In the genomic region with DNA sequence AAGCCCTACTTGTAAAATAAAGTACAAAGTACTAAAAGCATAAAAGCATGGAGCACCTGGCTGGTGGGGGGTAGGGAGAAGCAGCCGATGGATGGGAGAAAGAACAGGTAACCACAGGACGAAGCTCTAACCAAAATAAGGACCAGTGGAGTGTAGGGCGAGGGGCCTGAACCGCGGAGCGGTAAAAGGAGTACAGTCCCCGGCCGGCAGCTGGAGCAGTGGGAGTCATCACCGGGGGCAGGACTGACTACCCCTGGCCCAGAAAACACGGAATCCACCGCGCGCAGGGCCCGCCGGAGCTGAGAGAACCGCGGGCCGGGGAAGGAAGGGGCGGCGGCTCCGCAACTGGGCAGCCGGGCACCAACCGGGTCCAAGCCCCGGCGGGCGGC, we compare ENCODE assay signal across 8 mouse cellular contexts. TPM values are rescaled to one million over a fixed set of nuclear protein-coding genes. Genes with fewer than 3 reads are reported as not detected.
DNase-seq lines count a peak whose midpoint lies in the region; ATAC-seq and TF ChIP-seq lines count a peak whose summit lies in the region.

No protein-coding gene starts in this region.

- no peak for TF ChIP-seq CTCF in thymus, adult 2 months (IDR thresholded peaks at IDR 0.05; ENCODE audit: borderline replicate concordance, control insufficient read depth, extremely low read depth, insufficient read depth, low read length, poor library complexity)

- WGBS in thymus, adult 2 months = 0% methylated on average over 26 of the region's 26 CpGs
- under 1% methylated on average over 26 of the region's 26 CpGs for WGBS in limb, embryonic 13.5 days
- under 1% methylated on average over 26 of the region's 26 CpGs for WGBS in stomach, embryonic 15.5 days

- DNase-seq in embryo, embryonic 10 days (ENCODE audit: low spot score) = peak; percentile 31
- no peak for DNase-seq in embryo, embryonic 9.5 days (ENCODE audit: extremely low spot score)
- DNase-seq in thymus, adult 2 months = no peak
- no peak for DNase-seq in thymus, postnatal 14 days
- no peak for DNase-seq in cerebellum, postnatal 25 days
- DNase-seq in left cerebral cortex, postnatal 10 days (ENCODE audit: extremely low spot score in 1 of 2, low spot score in 2 of 2) = no peak

- no peak for TF ChIP-seq POLR2A in thymus, adult 2 months (IDR thresholded peaks at IDR 0.05; ENCODE audit: control insufficient read depth, extremely low read depth, insufficient read depth, low read length, poor library complexity)

- H3K27me3 ChIP-seq in thymus, adult 2 months (ENCODE audit: control insufficient read depth, insufficient read depth, low read length) = no peaks in the 10 kb centered on the region
- H3K27me3 ChIP-seq in limb, embryonic 13.5 days = no peaks in the 10 kb centered on the region
- no peaks in the 10 kb centered on the region for H3K27me3 ChIP-seq in stomach, embryonic 15.5 days (replicated peaks)

- H3K27ac ChIP-seq in thymus, adult 2 months (ENCODE audit: control insufficient read depth, insufficient read depth, low read length) = peak overlapping the region; percentile 35; the same call in 1 of the 2 replicates
- peak overlapping the region; percentile 94 for H3K27ac ChIP-seq in limb, embryonic 13.5 days
- H3K27ac ChIP-seq in stomach, embryonic 15.5 days = peak overlapping the region; percentile 98

- H3K9me3 ChIP-seq in limb, embryonic 13.5 days = no peaks in the 10 kb centered on the region
- no peaks in the 10 kb centered on the region for H3K9me3 ChIP-seq in stomach, embryonic 15.5 days

- peaks cover 8% of the 10 kb centered on the region; the same call in 1 of the 2 replicates for H3K36me3 ChIP-seq in thymus, adult 2 months (ENCODE audit: control insufficient read depth, insufficient read depth, low read length)
- H3K36me3 ChIP-seq in limb, embryonic 13.5 days = peaks cover 14% of the 10 kb centered on the region
- peaks cover 12% of the 10 kb centered on the region for H3K36me3 ChIP-seq in stomach, embryonic 15.5 days

- H3K4me1 ChIP-seq in thymus, adult 2 months (replicated peaks; ENCODE audit: control insufficient read depth, insufficient read depth, low read length) = peaks cover 3% of the 10 kb centered on the region
- peaks cover 13% of the 10 kb centered on the region for H3K4me1 ChIP-seq in limb, embryonic 13.5 days
- H3K4me1 ChIP-seq in stomach, embryonic 15.5 days = peaks cover 6% of the 10 kb centered on the region; the same call in 1 of the 2 replicates

- H3K9ac ChIP-seq in limb, embryonic 13.5 days = peak overlapping the region; percentile 96
- H3K9ac ChIP-seq in stomach, embryonic 15.5 days = peak overlapping the region; percentile 95

- intact Hi-C loops in left cerebral cortex, postnatal 10 days (cut with DNase I) = no loop called here

- peak; percentile 6; the same call in 1 of the 2 replicates for ATAC-seq in limb, embryonic 13.5 days (ENCODE audit: low FRiP score, low read depth)
- no peak for ATAC-seq in stomach, embryonic 15.5 days (ENCODE audit: insufficient read depth, low FRiP score, low read depth)

- peak overlapping the region; percentile 82 for H3K4me3 ChIP-seq in thymus, adult 2 months (ENCODE audit: control insufficient read depth, insufficient read depth, low read length)
- H3K4me3 ChIP-seq in limb, embryonic 13.5 days = peak overlapping the region; percentile 77
- peak overlapping the region; percentile 96 for H3K4me3 ChIP-seq in stomach, embryonic 15.5 days (replicated peaks)

- peak overlapping the region; percentile 74 for H3K4me2 ChIP-seq in limb, embryonic 13.5 days (replicated peaks)
- H3K4me2 ChIP-seq in stomach, embryonic 15.5 days = peak overlapping the region; percentile 59

RNA-seq across cellular contexts. Expression of a gene that starts 0.6 kb away (rescaled TPM):
- polyA plus RNA-seq in thymus, adult 2 months (2012; rRNA removed) = 53.6 and 57.1 TPM in 2 replicates
- polyA plus RNA-seq in limb, embryonic 13.5 days (2015; fragmentation: Nextera tagmentation; extraction: Ambion mirVana) = 25.6 and 27.8 TPM in 2 replicates
- 27.8 and 28.5 TPM in 2 replicates for polyA plus RNA-seq in stomach, embryonic 15.5 days (2015; fragmentation: Nextera tagmentation; extraction: Ambion mirVana)
- total RNA-seq in left cerebral cortex, postnatal 10 days (2021) = 10 to 100 TPM; 37.0 to 38.4 TPM

RNA-seq across cellular contexts. Expression of a gene that starts 12.7 kb away (rescaled TPM):
- 25.0 and 29.3 TPM in 2 replicates for polyA plus RNA-seq in thymus, adult 2 months (2012; rRNA removed)
- 39.7 and 41.0 TPM in 2 replicates for polyA plus RNA-seq in limb, embryonic 13.5 days (2015; fragmentation: Nextera tagmentation; extraction: Ambion mirVana)
- 23.7 and 26.9 TPM in 2 replicates for polyA plus RNA-seq in stomach, embryonic 15.5 days (2015; fragmentation: Nextera tagmentation; extraction: Ambion mirVana)
- 1 to 10 TPM; 8.0 to 8.3 TPM for total RNA-seq in left cerebral cortex, postnatal 10 days (2021)

RNA-seq across cellular contexts. Expression of a gene that starts 19.4 kb away (rescaled TPM):
- 1.2 and 2.0 TPM in 2 replicates for polyA plus RNA-seq in thymus, adult 2 months (2012; rRNA removed)
- 10.2 and 11.2 TPM in 2 replicates for polyA plus RNA-seq in limb, embryonic 13.5 days (2015; fragmentation: Nextera tagmentation; extraction: Ambion mirVana)
- 7.5 and 11.0 TPM in 2 replicates for polyA plus RNA-seq in stomach, embryonic 15.5 days (2015; fragmentation: Nextera tagmentation; extraction: Ambion mirVana)
- total RNA-seq in left cerebral cortex, postnatal 10 days (2021) = 10 to 100 TPM; 21.9 to 23.2 TPM

RNA-seq across cellular contexts. Expression of a gene that starts 29.0 kb away (rescaled TPM):
- 0.15 TPM in 1 of 2 replicates, not detected in the other for polyA plus RNA-seq in thymus, adult 2 months (2012; rRNA removed)
- 11.4 and 12.9 TPM in 2 replicates for polyA plus RNA-seq in limb, embryonic 13.5 days (2015; fragmentation: Nextera tagmentation; extraction: Ambion mirVana)
- 6.7 and 7.2 TPM in 2 replicates for polyA plus RNA-seq in stomach, embryonic 15.5 days (2015; fragmentation: Nextera tagmentation; extraction: Ambion mirVana)
- total RNA-seq in left cerebral cortex, postnatal 10 days (2021) = 1 to 10 TPM; 3.0 to 3.6 TPM

RNA-seq across cellular contexts. Expression of a gene that starts 35.5 kb away (rescaled TPM):
- polyA plus RNA-seq in thymus, adult 2 months (2012; rRNA removed) = 50.2 and 53.8 TPM in 2 replicates
- 111 and 113 TPM in 2 replicates for polyA plus RNA-seq in limb, embryonic 13.5 days (2015; fragmentation: Nextera tagmentation; extraction: Ambion mirVana)
- polyA plus RNA-seq in stomach, embryonic 15.5 days (2015; fragmentation: Nextera tagmentation; extraction: Ambion mirVana) = 119 and 133 TPM in 2 replicates
- total RNA-seq in left cerebral cortex, postnatal 10 days (2021) = 100 to 1,000 TPM; 183 to 192 TPM

Comparison
In these comparisons a context has a peak if more than half of its experiments do, and no peak if none do; other contexts are left out.
1. H3K27ac ChIP-seq: peak in every context shown above with its lines; median percentile 98 in stomach, embryonic 15.5 days; 94 in limb, embryonic 13.5 days; 35 in thymus, adult 2 months.